Mouse (Mus musculus) limb, embryonic 15.5 days (tissue): ENCODE results near the gene Smad1. TPM values are rescaled to one million over a fixed set of nuclear protein-coding genes. Genes with fewer than 3 reads are reported as not detected.

ENCODE experiments used
- ATAC-seq: fragments of 200-750 bp; cut with Nextera tagmentation; 2 replicates; pipeline ENCODE4 v1.8.0; 2017; ENCODE audit warnings: low read depth, moderate TSS enrichment; ENCODE audit not compliant: insufficient number of reproducible peaks, low FRiP score, low TSS enrichment
- H3K27ac ChIP-seq: fragments of 300-500 bp; sonication (generic); 2 replicates; pipeline ENCODE4 v1.5.1; 2015; ENCODE audit warnings: moderate library complexity, mild to moderate bottlenecking, inconsistent platforms
- H3K27me3 ChIP-seq: fragments of 300-500 bp; sonication (generic); 2 replicates; pipeline ENCODE4 v1.6.1; 2015; ENCODE audit warnings: inconsistent platforms
- H3K36me3 ChIP-seq: fragments of 300-500 bp; sonication (generic); 2 replicates; pipeline ENCODE4 v1.6.1; 2015; ENCODE audit warnings: inconsistent platforms
- H3K4me1 ChIP-seq: fragments of 300-500 bp; sonication (generic); 2 replicates; pipeline ENCODE4 v1.6.1; 2015; ENCODE audit warnings: inconsistent platforms
- H3K4me2 ChIP-seq: fragments of 300-500 bp; sonication (generic); 2 replicates; pipeline ENCODE4 v1.6.1; 2015; ENCODE audit warnings: mild to moderate bottlenecking, inconsistent platforms
- H3K4me3 ChIP-seq: fragments of 300-500 bp; sonication (generic); 2 replicates; pipeline ENCODE4 v1.5.1; 2015; ENCODE audit warnings: mild to moderate bottlenecking, inconsistent platforms
- H3K9ac ChIP-seq: fragments of 300-500 bp; sonication (generic); 2 replicates; pipeline ENCODE4 v1.6.1; 2015; ENCODE audit warnings: inconsistent platforms
- H3K9me3 ChIP-seq: fragments of 300-500 bp; sonication (generic); 2 replicates; pipeline ENCODE4 v1.6.1; 2016; ENCODE audit warnings: inconsistent platforms
- WGBS: fragments of 180-500 bp; shearing (Covaris S2); methylation state at CpG from one replicate; pipeline ENCODE4 v1.1.7; 2015; 5-methylcytosine and 5-hydroxymethylcytosine counted together
- polyA plus RNA-seq: library from polyadenylated mRNA; unstranded; fragments of >200 nt; fragmentation: Nextera tagmentation; extraction: Ambion mirVana; gene quantifications from 2 replicates; pipeline ENCODE4 v1.2.1, GENCODE M21; 2015

The Smad1 gene
- polyA plus RNA-seq, 1 experiment from 2014 or later, result 54.2 TPM

DNA sequence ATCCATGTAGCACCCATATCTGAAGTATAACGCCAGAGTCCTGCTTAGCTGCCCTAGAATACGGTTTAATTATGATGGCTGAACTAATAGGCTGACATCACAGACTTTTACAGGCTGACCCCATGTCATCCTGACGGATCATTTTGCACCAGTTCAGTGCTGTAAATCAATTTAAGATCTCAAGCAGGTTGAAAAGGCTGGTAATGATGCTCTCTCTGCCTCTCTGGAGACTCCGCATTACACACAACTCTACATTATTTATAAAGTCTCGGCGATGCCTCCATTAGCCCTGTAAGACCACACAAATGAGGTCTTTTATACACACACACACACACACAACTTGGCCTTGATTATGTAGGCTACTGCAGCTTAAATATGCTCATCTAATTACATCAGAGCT is 2.4 kb downstream of the Smad1 start:
- 51% methylated on average over 6 of the region's 6 CpGs for WGBS
- Histone ChIP-seq H3K27me3 (no peaks in the 10 kb centered on the region), H3K9ac (no peak overlapping the region), H3K9me3 (no peaks in the 10 kb centered on the region), H3K36me3 (peaks cover 3% of the 10 kb centered on the region; the same call in 1 of the 2 replicates), H3K4me1 (peaks cover 40% of the 10 kb centered on the region), H3K27ac (no peak overlapping the region), H3K4me3 (peak overlapping the region; percentile 62; the same call in 1 of the 2 replicates), H3K4me2 (0 out of 2 replicates have a peak overlapping the region, but pooled peaks have one; percentile 12)
- ATAC-seq, result no peak

DNA sequence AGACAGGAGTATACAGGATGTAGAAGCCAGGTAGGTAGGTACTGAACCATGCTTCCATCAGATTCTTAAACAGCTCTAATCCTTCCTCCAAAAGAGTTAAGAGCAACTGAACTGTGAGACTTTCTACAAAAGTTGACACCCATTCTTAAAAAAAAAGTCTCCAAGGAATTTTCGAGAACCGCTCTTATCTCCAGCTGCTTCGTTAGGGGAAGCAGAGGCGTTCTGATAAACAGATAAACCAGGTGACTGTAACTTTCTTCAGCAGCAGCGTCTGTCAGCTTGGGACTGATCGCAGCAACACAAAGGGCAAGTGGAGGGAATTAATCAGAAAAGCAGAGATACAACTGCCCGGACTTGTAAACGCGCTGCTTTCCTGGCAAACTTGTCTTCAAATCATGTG is 5.3 kb downstream of the Smad1 start:
- Histone ChIP-seq H3K9ac (no peak overlapping the region), H3K4me2 (no peak overlapping the region), H3K4me1 (peaks cover 40% of the 10 kb centered on the region), H3K27ac (no peak overlapping the region), H3K36me3 (peaks cover 3% of the 10 kb centered on the region; the same call in 1 of the 2 replicates), H3K9me3 (no peaks in the 10 kb centered on the region), H3K4me3 (no peak overlapping the region), H3K27me3 (no peaks in the 10 kb centered on the region)
- WGBS, result 58% methylated on average over 9 of the region's 9 CpGs
- ATAC-seq, result no peak

DNA sequence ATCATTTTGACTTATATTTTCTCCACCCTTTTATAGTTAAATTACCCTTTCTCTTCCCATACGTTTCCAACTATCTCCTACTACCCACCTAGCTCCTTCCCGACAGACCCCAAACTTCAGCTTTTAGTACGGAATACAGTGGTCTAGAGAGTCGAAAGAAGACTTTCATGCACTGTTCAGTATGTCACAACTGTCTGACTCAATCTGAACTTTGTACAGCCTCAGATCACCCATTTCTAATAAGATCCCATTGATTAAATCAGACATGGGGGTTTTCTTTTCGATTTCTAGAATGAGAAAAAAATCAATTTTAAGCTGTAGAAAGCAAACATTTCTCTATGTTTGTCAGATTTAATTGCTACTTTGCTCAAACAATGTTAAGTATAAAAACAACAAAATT is 6.1 kb downstream of the Smad1 start:
- no peaks in the 10 kb centered on the region for H3K9me3 ChIP-seq
- peaks cover 3% of the 10 kb centered on the region; the same call in 1 of the 2 replicates for H3K36me3 ChIP-seq
- ATAC-seq, result no peak
- peaks cover 47% of the 10 kb centered on the region for H3K4me1 ChIP-seq
- H3K9ac ChIP-seq, result no peak overlapping the region
- H3K27me3 ChIP-seq, result no peaks in the 10 kb centered on the region
- no peak overlapping the region for H3K27ac ChIP-seq
- 83% methylated on average over 5 of the region's 5 CpGs for WGBS
- no peak overlapping the region for H3K4me2 ChIP-seq
- H3K4me3 ChIP-seq, result no peak overlapping the region

DNA sequence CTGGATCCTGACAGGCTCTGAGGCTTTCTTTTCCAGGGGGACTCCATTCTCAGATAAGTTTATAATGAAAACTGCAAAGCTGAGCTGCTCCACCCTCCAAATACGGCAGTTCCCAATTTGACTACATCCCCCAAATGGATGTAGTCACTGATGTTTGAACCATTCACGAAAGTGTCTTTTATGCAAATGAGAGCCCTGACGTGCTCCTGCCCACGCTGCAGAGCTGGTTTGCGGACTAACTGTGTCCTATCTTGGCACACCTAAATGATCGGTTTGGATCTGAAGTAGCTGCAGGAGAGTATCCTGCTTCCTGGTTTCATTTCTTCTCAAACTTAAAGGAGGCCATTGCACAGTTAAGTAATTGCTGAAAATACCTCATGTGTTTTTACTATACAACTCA is 6.7 kb downstream of the Smad1 start:
- H3K27me3 ChIP-seq, result no peaks in the 10 kb centered on the region
- no peaks in the 10 kb centered on the region for H3K9me3 ChIP-seq
- ATAC-seq, result no peak
- H3K4me2 ChIP-seq, result no peak overlapping the region
- 54% methylated on average over 6 of the region's 6 CpGs for WGBS
- peaks cover 3% of the 10 kb centered on the region; the same call in 1 of the 2 replicates for H3K36me3 ChIP-seq
- H3K27ac ChIP-seq, result no peak overlapping the region
- H3K4me3 ChIP-seq, result no peak overlapping the region
- peaks cover 45% of the 10 kb centered on the region for H3K4me1 ChIP-seq
- no peak overlapping the region for H3K9ac ChIP-seq

DNA sequence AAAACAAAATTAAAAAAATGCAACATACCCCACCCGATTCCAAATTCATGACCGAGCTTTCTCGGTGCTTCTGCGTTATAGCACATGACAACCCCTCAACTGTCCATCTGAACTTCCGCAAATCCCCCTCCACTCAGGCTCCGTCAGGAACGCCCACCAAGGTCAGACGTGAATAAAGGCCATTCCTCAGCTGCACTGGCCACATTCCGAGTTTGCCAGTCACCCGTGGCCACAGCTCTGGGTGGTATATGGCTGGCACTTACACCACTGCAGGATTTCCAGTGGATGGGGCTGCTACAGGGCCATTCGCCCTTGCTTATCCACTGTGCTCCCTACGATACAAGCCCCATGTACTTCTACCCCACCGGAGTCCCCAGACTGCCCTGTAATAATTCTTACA is 7.9 kb downstream of the Smad1 start:
- H3K36me3 ChIP-seq, result peaks cover 3% of the 10 kb centered on the region; the same call in 1 of the 2 replicates
- peaks cover 36% of the 10 kb centered on the region for H3K4me1 ChIP-seq
- WGBS, result 84% methylated on average over 13 of the region's 13 CpGs
- no peak overlapping the region for H3K9ac ChIP-seq
- no peak for ATAC-seq
- no peak overlapping the region for H3K4me3 ChIP-seq
- H3K9me3 ChIP-seq, result no peaks in the 10 kb centered on the region
- H3K27me3 ChIP-seq, result no peaks in the 10 kb centered on the region
- H3K4me2 ChIP-seq, result no peak overlapping the region
- H3K27ac ChIP-seq, result no peak overlapping the region

DNA sequence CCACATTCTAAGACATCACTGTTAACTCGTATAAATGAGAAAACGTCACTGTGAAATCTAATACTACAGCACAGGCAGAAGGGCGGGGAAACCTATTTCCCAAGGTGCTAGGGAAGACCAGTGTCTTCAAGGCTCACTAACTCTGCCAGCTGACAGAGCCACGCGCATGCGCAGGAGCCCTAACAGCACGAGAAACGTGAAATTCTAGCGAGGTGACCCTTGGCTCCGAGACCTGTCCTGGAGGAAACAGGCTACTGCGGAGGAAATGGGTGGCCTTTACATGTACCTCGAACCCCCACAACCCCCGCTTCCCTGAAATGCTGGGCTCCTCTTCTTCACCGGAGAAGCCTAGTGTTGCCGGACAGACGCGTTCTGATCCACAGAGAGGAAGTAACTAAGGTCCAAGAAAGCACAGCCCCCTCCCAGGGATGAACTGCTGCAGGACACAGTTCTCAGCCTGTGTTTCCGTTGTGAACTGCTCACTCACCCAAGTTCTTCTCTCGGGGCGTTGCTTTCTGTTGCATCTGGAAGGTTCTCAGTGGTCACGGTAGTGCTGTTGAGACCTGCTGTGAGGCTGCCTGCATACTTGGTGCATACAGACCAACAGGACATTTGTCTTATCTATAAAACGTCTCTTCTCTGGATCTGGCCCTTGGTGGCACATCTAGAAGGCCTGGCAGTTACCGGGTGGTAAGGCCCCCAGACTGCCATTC is 10.1 kb downstream of the Smad1 start:
- no peaks in the 10 kb centered on the region for H3K9me3 ChIP-seq
- H3K27me3 ChIP-seq, result no peaks in the 10 kb centered on the region
- no peak overlapping the region for H3K9ac ChIP-seq
- WGBS, result 58% methylated on average over 23 of the region's 23 CpGs
- no peak for ATAC-seq
- H3K4me2 ChIP-seq, result peak overlapping the region; percentile 21; the same call in 1 of the 2 replicates
- no peak overlapping the region; the same call in 1 of the 2 replicates for H3K4me3 ChIP-seq
- no peak overlapping the region for H3K27ac ChIP-seq
- peaks cover 45% of the 10 kb centered on the region for H3K4me1 ChIP-seq
- peaks cover 3% of the 10 kb centered on the region; the same call in 1 of the 2 replicates for H3K36me3 ChIP-seq

DNA sequence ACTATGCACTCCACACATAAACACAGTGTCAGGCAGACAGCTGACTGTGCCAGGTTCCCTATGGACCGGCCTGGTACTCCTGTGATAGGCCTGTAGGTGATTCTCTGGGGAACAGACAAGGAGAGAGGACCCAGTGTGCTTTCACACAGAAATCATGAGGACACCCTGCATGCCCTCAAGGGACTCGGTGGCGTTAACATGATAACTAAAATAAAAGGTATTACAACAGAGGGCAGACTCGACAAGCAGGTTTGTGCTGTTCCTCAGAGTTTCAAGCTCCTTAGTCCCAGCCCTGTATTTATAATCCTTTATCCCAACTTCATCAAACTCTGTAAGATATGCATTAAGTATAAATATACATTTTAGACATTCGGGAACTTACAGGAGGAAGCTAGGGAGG is 12.5 kb downstream of the Smad1 start:
- no peaks in the 10 kb centered on the region for H3K36me3 ChIP-seq
- H3K4me1 ChIP-seq, result peaks cover 50% of the 10 kb centered on the region
- H3K9me3 ChIP-seq, result no peaks in the 10 kb centered on the region
- H3K27me3 ChIP-seq, result no peaks in the 10 kb centered on the region
- WGBS, result 83% methylated on average over 5 of the region's 5 CpGs
- H3K27ac ChIP-seq, result peak overlapping the region; percentile 34; the same call in 1 of the 2 replicates
- H3K4me2 ChIP-seq, result no peak overlapping the region
- H3K4me3 ChIP-seq, result no peak overlapping the region
- ATAC-seq, result no peak
- no peak overlapping the region for H3K9ac ChIP-seq

DNA sequence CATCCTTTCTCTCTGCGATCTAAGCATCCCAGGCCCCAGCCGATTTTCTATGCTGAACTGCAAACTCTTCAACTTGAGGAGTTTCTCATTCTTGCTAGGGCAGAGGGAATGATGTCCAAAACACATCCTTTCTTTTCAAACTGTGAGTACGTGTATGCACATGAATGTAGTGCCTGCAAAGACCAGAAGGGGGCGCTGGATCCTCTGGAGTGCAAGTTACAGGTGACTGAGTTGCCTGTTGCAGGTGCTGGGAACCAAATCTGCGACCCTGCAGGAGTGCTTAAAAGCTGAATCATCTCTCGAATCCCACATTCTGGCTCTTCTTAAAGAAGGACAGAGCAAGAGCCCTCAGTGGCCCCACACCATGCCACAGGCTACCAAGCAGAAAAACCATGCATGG is 13.0 kb downstream of the Smad1 start:
- H3K9ac ChIP-seq, result no peak overlapping the region
- ATAC-seq, result no peak
- H3K4me1 ChIP-seq, result peaks cover 54% of the 10 kb centered on the region
- no peak overlapping the region for H3K4me3 ChIP-seq
- H3K4me2 ChIP-seq, result no peak overlapping the region
- no peaks in the 10 kb centered on the region for H3K27me3 ChIP-seq
- H3K9me3 ChIP-seq, result no peaks in the 10 kb centered on the region
- no peaks in the 10 kb centered on the region for H3K36me3 ChIP-seq
- H3K27ac ChIP-seq, result no peak overlapping the region; the same call in 1 of the 2 replicates
- 73% methylated on average over 6 of the region's 6 CpGs for WGBS

DNA sequence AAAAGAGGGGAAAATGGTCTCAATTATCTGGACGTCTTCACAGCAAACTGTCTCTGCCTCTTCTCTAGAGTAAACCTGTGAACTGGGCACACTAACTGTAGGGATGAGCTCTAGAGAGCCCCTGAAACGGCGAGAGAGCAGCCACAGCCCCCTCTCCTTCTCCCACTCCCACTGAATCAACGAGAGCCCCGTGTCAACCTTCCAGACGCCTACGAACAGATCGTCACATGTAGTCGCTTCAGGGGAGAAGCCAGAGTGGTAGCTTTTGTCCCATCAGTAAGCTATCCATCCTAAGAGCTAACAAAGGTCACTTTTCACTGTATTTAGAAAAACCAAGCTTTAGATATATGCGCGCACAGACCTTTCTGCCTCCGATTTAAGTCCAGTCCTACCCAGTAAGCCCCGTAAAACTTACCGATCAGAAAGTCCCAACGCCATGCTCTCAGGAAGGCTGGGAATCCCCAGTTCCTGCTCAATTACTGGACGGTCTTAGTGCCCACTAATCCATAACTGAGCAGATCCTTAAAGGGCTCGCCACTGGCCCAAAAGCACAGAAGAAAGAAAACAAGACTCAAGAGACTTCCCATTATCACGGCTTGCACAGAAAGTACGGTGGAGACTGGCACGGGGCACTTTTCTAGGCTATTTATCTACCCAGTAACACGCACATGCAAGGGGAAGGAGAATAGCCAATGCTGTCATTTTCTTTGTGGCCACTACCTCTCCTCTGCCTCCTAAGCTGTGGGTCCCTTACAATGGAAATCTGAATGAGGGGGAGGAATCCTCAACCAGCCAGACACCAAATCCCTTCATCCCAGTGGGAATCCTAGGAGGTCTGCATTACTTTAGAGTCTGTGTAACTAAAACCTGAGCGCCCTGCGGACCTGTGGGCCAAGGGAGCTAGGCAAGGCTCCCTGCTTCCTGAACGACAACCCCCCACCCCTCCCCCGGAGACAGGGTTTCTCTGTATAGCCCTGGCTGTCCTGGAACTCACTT is 14.7 kb downstream of the Smad1 start:
- WGBS, result 32% methylated on average over 25 of the region's 25 CpGs
- H3K27me3 ChIP-seq, result no peaks in the 10 kb centered on the region
- no peak overlapping the region for H3K27ac ChIP-seq
- peaks cover 65% of the 10 kb centered on the region for H3K4me1 ChIP-seq
- ATAC-seq, result no peak
- no peak overlapping the region for H3K4me2 ChIP-seq
- H3K4me3 ChIP-seq, result 0 out of 2 replicates have a peak overlapping the region, but pooled peaks have one; percentile 7
- H3K36me3 ChIP-seq, result no peaks in the 10 kb centered on the region
- H3K9ac ChIP-seq, result no peak overlapping the region
- H3K9me3 ChIP-seq, result no peaks in the 10 kb centered on the region

DNA sequence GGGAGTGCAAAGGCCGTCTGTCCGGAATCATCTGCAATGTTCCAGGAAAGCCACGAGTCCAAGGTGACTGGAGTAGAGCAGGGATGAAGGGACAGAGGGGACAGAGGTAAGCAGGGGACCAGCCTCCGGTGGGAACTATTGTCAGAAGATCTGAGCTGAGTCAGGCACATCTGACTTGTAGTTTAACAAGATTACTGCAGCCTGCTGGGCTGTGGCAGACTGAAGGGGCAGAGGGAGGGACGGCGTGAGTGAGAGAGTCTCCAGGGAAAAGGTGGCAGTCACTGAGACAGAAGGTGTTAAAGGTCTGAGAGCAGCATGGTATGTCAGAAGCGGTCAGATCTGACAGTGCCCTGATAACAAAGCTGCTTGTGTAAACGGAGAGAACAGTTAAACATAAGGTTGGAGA is 16.5 kb downstream of the Smad1 start:
- H3K4me2 ChIP-seq, result no peak overlapping the region
- H3K9me3 ChIP-seq, result no peaks in the 10 kb centered on the region
- peaks cover 58% of the 10 kb centered on the region for H3K4me1 ChIP-seq
- ATAC-seq, result no peak
- no peaks in the 10 kb centered on the region for H3K27me3 ChIP-seq
- H3K27ac ChIP-seq, result peak overlapping the region; percentile 67
- WGBS, result 17% methylated on average over 8 of the region's 8 CpGs
- H3K4me3 ChIP-seq, result peak overlapping the region; percentile 5
- no peak overlapping the region for H3K9ac ChIP-seq
- H3K36me3 ChIP-seq, result no peaks in the 10 kb centered on the region

DNA sequence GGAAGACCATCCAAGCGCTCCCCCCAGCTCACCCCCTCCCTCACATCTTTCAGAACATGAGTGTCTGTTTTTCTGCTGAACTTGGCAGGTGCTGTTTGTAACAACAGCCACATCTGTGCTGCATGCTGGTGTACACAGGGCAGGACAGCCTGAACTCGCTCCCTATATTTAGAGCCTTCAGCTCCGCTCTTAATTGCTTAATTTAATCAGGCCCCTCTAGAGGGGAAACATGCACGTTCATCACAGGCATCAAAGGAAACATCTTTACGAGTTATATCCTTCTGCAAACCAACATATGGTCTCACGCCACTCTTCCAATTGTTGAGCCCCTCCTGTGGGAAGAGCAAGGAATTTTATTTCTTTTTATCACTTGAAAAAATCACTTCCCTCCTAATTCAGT is 17.5 kb downstream of the Smad1 start:
- 22% methylated on average over 6 of the region's 6 CpGs for WGBS
- Histone ChIP-seq H3K27me3 (no peaks in the 10 kb centered on the region), H3K27ac (peak overlapping the region; percentile 23; the same call in 1 of the 2 replicates), H3K4me1 (peaks cover 65% of the 10 kb centered on the region), H3K4me3 (no peak overlapping the region), H3K9me3 (no peaks in the 10 kb centered on the region), H3K36me3 (0 out of 2 replicates have a peak, but pooled peaks cover 4% of the 10 kb centered on the region), H3K4me2 (no peak overlapping the region), H3K9ac (no peak overlapping the region)
- ATAC-seq, result peak; percentile 57
